Mouse (Mus musculus) lung, postnatal 0 days (tissue): ENCODE results near the gene Hoxb2.

Experiments
- CTCF ChIP-seq: IDR thresholded peaks from 2 replicates; pipeline ENCODE4 v1.5.1; 2016; ENCODE audit warnings: antibody characterized with exemption, mild to moderate bottlenecking
- EP300 ChIP-seq: IDR thresholded peaks from 2 replicates; pipeline ENCODE4 v1.6.1; 2016; ENCODE audit warnings: antibody characterized with exemption, mild to moderate bottlenecking, control low read depth

DNA sequence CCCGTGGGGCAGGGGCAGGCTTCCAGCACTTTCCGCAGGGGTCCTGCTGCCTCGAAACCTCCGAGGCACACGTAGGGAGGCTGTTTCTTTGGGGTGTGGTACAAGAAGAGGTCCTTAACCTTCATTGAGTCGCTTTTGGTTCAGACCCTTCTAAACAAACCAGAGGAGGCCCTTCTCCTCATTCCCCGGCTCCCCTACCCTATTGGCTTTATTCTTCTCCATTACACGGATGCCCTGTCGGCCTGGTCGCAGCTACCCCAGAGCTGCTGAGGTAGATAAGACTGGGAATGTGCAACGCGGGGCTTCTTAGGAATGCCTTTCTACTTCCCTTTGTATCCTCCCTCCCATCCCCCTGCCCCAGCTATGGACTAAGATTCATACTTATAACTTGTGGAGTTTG lies 23.6 kb upstream of the Hoxb2 start:
- TF ChIP-seq EP300 (no peak), CTCF (no peak)
